Mouse (Mus musculus) cerebellum, postnatal 4 days (tissue): ENCODE measurements around the gene Vwf.

ENCODE experiments used
- DNase-seq, 2 experiments: peaks; one replicate each; pipeline ENCODE4 v3.0.0; 2022; ENCODE audit warnings: low spot score in 2 of 2, mixed read lengths in 1 of 2

The Vwf gene

DNA sequence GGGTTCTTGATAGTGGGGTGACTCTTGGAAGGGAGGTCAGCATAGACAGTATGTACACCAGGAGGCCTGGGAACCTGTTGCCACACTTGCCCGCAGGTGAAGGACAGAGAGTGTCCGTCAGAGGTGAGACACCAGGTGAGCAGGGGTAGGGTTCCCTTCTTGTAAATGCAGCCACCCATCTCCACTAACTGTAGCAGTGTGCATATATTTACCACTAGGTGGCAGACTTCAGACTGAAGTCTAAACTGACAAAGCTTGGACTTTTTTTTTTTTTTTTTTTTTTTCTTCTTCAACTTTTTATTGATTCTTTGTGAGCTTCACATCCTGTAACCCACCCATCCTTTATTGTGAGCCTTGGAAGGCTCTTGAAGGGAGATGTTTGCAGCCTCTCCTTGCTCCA, 75.9 kb downstream of the Vwf start:
- no peak for DNase-seq

GRCm38 (mm10) chr6:125640486-125640885, 93.9 kb downstream of the Vwf start:
- no peak for DNase-seq

GRCm38 (mm10) chr6:125641146-125641545, 94.6 kb downstream of the Vwf start:
- DNase-seq, result no peak

- no peak for DNase-seq
Measured at GRCm38 (mm10) chr6:125648964-125649363, 102.4 kb downstream of the Vwf start.

GRCm38 (mm10) chr6:125651335-125651734, 104.8 kb downstream of the Vwf start:
- no peak for DNase-seq

GRCm38 (mm10) chr6:125653416-125653815, 106.8 kb downstream of the Vwf start:
- DNase-seq, result no peak

GRCm38 (mm10) chr6:125656921-125657320, 110.3 kb downstream of the Vwf start:
- DNase-seq, result no peak

DNA sequence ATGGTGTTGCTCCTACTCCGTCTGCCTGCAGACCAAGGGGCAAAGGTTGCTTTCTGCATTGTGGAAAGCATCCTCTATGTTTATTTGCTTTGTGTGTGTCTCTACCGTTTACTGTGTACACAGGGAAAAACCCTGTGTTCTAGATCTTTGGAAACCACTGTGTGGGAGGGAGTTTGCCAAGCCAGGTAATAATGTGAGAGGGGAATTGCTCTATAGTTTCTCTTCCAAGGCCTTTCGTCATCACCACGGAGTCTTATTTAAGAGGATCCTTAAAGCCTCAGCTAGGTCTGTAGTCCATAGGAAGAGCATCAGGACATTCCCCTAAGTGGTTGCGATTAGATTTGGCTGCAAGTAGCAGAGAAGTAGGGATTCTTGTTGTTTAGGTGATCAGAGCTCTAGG, 111.4 kb downstream of the Vwf start:
- DNase-seq, result no peak

DNA sequence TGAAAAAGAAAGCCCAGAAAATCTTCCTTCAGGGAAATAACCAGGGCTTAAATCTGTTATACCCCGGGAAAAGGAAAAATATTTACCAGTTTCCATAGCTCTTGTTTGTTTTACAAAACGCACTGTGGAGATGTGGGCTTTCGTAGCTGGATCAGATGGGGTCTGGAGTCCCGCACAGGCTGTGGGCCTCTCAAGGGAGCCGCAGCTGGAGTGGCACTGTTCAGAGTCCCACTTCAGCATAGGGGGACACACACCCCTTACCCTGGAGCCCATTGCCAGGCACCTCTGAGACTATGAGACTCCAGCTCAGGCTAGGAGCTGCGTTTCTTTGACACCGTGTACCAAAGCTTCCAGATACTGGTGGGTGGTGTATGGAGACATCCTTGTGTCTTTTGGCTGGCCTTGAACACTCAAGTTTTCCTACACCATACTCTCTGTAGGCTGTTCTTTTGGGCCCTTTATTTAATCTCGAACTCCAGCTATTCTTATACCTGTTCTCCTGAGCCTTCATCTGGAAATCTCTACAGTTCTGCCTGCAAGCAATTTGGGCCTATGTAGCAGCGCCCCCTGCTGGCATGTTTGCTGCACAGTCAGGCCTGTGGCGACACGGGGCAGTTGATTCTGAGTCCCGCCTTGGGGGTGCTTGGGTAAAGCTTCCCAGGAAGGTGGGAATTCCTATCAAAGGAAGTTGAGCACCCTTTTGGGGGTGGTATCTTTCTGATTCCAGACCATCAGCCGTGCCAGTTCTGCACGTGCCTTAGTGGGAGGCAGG, 114.7 kb downstream of the Vwf start:
- peak; percentile 48 to 76 for DNase-seq

- DNase-seq, result no peak
Measured at GRCm38 (mm10) chr6:125663906-125664305, 117.3 kb downstream of the Vwf start.

- DNase-seq, result no peak
Measured at GRCm38 (mm10) chr6:125671835-125672234, 125.3 kb downstream of the Vwf start.

DNA sequence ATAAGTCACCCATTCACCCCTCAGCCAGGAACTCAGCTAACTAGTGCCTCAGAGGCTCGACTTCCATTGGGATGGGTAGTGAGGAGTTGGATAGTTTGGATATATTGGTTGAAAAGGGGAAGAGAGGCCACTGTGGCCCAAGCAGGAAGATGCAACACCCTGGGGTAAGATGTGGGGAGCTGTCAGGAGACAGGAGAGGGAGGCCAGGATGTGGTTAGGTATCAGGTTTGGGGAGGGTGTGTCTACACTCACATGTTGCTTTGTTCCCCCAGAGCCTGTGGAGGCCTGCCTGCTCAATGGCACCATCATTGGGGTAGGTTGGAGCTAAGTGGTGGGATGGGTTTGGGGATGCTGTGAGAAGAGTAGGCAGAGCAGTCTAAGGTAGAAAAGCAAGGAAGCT, 131.9 kb downstream of the Vwf start:
- DNase-seq, result no peak

DNA sequence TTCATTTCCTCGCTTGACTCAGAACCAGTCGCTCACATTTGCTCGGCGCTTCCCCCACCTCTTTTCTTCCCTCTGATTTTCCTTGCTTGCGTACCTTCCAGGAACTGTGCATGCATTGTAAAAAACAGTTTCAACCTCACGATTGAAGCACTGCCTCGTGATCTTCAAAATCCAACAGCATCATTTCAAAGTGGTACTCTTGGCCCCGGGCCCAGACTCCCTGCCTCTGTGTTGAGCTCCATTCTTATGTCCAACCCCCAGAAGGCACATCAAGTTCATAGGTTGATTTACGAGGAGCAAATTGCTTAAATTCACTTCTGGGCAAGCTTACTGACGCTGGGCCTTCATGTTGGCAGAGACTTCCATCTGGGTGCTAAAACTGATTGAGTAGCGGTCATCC, 134.0 kb downstream of the Vwf start:
- DNase-seq, result no peak

DNA sequence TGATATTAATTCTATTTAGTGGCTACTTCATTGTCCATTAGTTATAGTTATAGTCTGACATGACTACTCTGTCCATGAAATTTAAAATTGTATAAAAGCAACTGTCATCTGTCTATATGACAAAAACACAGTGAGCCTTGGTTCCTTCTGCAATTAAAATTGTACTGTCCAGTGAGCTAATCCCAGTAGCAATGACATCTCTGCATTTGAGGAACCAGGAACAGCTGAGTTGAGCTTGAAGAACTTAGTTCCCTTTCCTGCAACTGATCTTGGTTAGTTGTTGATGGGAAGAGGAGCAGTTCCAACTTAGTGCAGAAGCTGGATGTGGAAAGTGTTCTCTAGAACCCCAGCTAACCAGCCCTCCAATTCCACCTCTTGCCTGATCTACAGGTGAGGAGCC, 138.8 kb downstream of the Vwf start:
- no peak for DNase-seq

- no peak for DNase-seq
Measured at GRCm38 (mm10) chr6:125687986-125688385, 141.4 kb downstream of the Vwf start.

DNA sequence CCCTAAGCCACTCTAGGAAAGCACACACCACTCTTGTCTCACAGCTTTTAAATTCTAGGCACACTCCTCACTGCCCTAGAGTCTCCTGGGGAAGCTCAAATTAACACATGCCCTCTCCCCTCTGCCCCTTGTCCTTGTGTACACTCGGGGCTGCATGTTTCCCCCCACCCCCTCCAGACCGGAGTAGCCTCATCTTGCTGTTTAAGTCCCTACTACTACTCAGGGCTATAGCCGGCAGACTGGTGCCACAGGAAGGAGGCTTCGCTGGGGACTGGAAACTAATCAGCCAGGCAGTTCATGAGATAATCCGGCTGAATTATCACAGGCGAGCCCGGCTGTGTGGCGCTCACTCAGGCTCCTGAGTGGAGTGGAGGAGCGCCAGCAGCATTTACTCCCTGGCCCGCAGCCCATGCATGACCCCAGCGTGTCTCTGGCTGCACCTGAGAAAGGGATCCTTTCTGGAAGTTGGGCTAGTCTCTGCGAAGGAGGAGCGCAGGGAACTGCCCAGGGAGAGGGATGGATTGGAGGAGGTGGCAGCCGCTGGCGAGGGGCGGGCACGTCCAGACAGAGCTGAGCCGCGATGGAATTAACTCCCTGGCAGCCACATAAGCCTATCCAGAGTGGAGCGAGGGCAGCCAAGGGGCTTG, 143.6 kb downstream of the Vwf start, which contains the start of gene Ano2:
Gene Ano2, plus strand, starts transcription at position 363 of the 647 bp plus-strand sequence.
- DNase-seq, result peak in 1 of 2 experiments; percentile 39

GRCm38 (mm10) chr6:125701146-125701545, 154.6 kb downstream of the Vwf start:
- no peak for DNase-seq

DNA sequence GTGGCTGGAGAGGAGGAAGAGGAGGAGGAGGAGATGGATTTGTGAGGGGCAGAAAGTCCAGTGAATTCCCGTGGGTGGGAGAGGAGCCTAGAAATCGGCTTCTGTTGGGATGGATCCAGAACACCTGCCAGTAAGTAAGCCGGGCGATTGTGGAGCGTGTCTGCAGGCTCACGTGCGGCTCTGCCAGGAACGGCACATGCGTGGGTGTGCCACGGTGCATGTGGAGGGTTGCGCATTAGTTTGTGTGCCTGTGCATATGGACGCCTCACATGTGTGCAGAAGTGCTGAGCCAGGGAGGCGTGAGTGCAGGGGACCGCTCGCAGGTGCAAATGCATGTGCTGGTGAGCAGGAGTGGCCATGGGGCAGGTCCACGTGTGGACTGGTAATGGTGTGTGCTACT, 164.7 kb downstream of the Vwf start:
- DNase-seq, result no peak

- no peak for DNase-seq
Measured at GRCm38 (mm10) chr6:125726408-125726807, 179.8 kb downstream of the Vwf start.

- peak in 1 of 2 experiments; percentile 13 for DNase-seq
Measured at GRCm38 (mm10) chr6:125727484-125727911, 180.9 kb downstream of the Vwf start.

GRCm38 (mm10) chr6:125729471-125729870, 182.9 kb downstream of the Vwf start:
- no peak for DNase-seq

DNA sequence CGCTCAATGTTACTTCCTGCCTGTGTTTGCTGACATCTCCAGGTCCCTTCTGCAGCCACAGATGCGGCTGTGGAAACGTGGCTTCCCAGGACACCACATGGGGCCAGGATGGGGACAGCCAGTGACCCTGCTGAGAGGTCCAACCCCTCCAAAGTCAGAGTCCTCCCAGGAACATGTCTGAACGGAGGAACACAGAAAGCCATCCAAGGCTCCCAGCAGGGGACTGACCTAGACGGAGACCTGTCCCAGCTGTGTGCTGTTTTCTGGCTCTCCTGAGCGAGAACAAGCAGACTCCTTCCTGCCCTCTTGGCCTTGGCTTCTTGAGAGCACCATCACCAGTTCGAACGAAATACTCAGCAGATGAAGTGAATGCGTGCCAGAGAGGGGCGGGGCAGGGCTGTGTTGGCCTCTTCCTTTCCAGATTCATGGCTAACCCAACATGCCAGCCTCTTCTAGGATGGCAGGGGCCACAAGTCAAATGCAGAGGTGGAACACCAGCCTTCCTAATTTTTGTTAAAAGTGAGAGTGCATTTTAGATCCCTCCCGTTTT, 183.5 kb downstream of the Vwf start:
- no peak for DNase-seq
